In genomic region chr12:8923125-8923410, GRCm38 (mm10) we compare ENCODE assay signal across 1 mouse cellular context.
TF ChIP-seq lines count a peak whose summit lies in the region.

No protein-coding gene starts in this region.

TF ChIP-seq in C2C12, 6 proteins besides CTCF, POLR2A, EP300 and RAD21 (continued from another document):
- TF ChIP-seq MAX (IDR thresholded peaks at IDR 0.05), result no peak
- TF ChIP-seq FOSL1 (IDR thresholded peaks at IDR 0.05; ENCODE audit: insufficient read depth, low read length, poor library complexity, severe bottlenecking), result no peak
- no peak for TF ChIP-seq MYOD1 (IDR thresholded peaks at IDR 0.05; ENCODE audit: control insufficient read depth, insufficient read length, low read depth)
- TF ChIP-seq MYOG (IDR thresholded peaks at IDR 0.05; ENCODE audit: control insufficient read depth, extremely low read depth, insufficient read length), result no peak
